In genomic region chr8:105936866-105937475, GRCm38 (mm10) we compare ENCODE assay signal across 8 mouse cellular contexts. TPM values are rescaled to one million over a fixed set of nuclear protein-coding genes. Genes with fewer than 3 reads are reported as not detected.
DNase-seq lines count a peak whose midpoint lies in the region; ATAC-seq and TF ChIP-seq lines count a peak whose summit lies in the region.

No protein-coding gene starts in this region.

- under 1% methylated on average over 30 of the region's 30 CpGs for WGBS in hindbrain, embryonic 14.5 days

- H3K9ac ChIP-seq in hindbrain, embryonic 14.5 days = peak overlapping the region; percentile 92

- peak overlapping the region; percentile 68 for H3K4me3 ChIP-seq in hindbrain, embryonic 14.5 days (replicated peaks; ENCODE audit: low read length)

- POLR2A ChIA-PET in Patski (lab: Charles Lee) = interaction anchor here (0.5 to 1.2 kb wide), 5 partner anchors 9 to 108 kb away, joined by 3 to 4 read pairs (median 3); no protein-coding TSS in a partner anchor

- H3K9me3 ChIP-seq in hindbrain, embryonic 14.5 days (ENCODE audit: control insufficient read depth, low read length) = no peaks in the 10 kb centered on the region

- H3K4me1 ChIP-seq in hindbrain, embryonic 14.5 days (replicated peaks; ENCODE audit: control insufficient read depth, insufficient read depth, low read length) = peaks cover 18% of the 10 kb centered on the region

- H3K4me2 ChIP-seq in hindbrain, embryonic 14.5 days (replicated peaks) = peak overlapping the region; percentile 68

- in situ Hi-C loops in Patski (cut with MboI; ENCODE audit: low pct_unique_long_range_greater_than_20kb) = loop anchor here (5.0 to 10.0 kb wide), 2 partner anchors 105 to 222 kb away; no protein-coding TSS in a partner anchor

- no peaks in the 10 kb centered on the region for H3K27me3 ChIP-seq in Patski
- no peaks in the 10 kb centered on the region for H3K27me3 ChIP-seq in hindbrain, embryonic 14.5 days (ENCODE audit: control insufficient read depth, insufficient read depth, low read length)

- H3K27ac ChIP-seq in hindbrain, embryonic 14.5 days = peak overlapping the region; percentile 96

- DNase-seq in Patski (ENCODE audit: low read depth, low spot score) = peak; percentile 69
- DNase-seq in cerebellum, postnatal 14 days = peak; percentile 92
- DNase-seq in frontal cortex, postnatal 14 days (ENCODE audit: low spot score in 2 of 2) = peak; percentile 78 to 80
- peak; percentile 85 for DNase-seq in hindbrain, embryonic 14.5 days (ENCODE audit: low spot score)
- DNase-seq in layer of hippocampus, postnatal 36 days = peak; percentile 86 to 87
- peak; percentile 96 for DNase-seq in lung, postnatal 36 days
- DNase-seq in retina, postnatal 1 day = peak; percentile 94
- peak; percentile 81 to 85 for DNase-seq in urinary bladder, adult 18-20 months (ENCODE audit: low spot score in 2 of 2)

- peak; percentile 77 for ATAC-seq in Patski
- peak; percentile 92 for ATAC-seq in hindbrain, embryonic 14.5 days (ENCODE audit: low FRiP score)

- TF ChIP-seq CTCF in Patski (IDR thresholded peaks at IDR 0.05) = no peak

- CTCF ChIA-PET in Patski (lab: Charles Lee) = interaction anchor here (1.5 kb wide), 1 partner anchor 22 kb away, joined by 3 read pairs; no protein-coding TSS in a partner anchor

- no peaks in the 10 kb centered on the region for H3K36me3 ChIP-seq in hindbrain, embryonic 14.5 days (replicated peaks; ENCODE audit: control insufficient read depth, insufficient read depth)

RNA-seq across cellular contexts. Expression of gene Psmb10, which starts 1.3 kb away (rescaled TPM):
- polyA plus RNA-seq in Patski (2021) = 61.7 TPM
- 70.1 and 79.8 TPM in 2 replicates for polyA plus RNA-seq in hindbrain, embryonic 14.5 days (2014; fragmentation: Nextera tagmentation; extraction: Ambion mirVana)
- total RNA-seq in layer of hippocampus, postnatal 36 days (2021) = 10 to 100 TPM; 57.0 to 69.0 TPM

RNA-seq across cellular contexts. Expression of gene Ctrl, which starts 3.3 kb away (rescaled TPM):
- 1.3 TPM for polyA plus RNA-seq in Patski (2021)
- polyA plus RNA-seq in hindbrain, embryonic 14.5 days (2014; fragmentation: Nextera tagmentation; extraction: Ambion mirVana) = 2.9 and 3.2 TPM in 2 replicates
- total RNA-seq in layer of hippocampus, postnatal 36 days (2021) = 1 to 10 TPM; 1.6 TPM

RNA-seq across cellular contexts. Expression of gene Lcat, which starts 6.2 kb away (rescaled TPM):
- 1.3 TPM for polyA plus RNA-seq in Patski (2021)
- polyA plus RNA-seq in hindbrain, embryonic 14.5 days (2014; fragmentation: Nextera tagmentation; extraction: Ambion mirVana) = 3.2 and 3.3 TPM in 2 replicates
- 10 to 100 TPM; 41.7 to 45.8 TPM for total RNA-seq in layer of hippocampus, postnatal 36 days (2021)

RNA-seq across cellular contexts. Expression of gene Slc12a4, which starts 28.9 kb away (rescaled TPM):
- 76.0 TPM for polyA plus RNA-seq in Patski (2021)
- polyA plus RNA-seq in hindbrain, embryonic 14.5 days (2014; fragmentation: Nextera tagmentation; extraction: Ambion mirVana) = 9.3 and 9.4 TPM in 2 replicates
- total RNA-seq in layer of hippocampus, postnatal 36 days (2021) = 10 to 100 TPM; 20.5 to 20.7 TPM

RNA-seq across cellular contexts. Expression of gene Pskh1, which starts 36.7 kb away (rescaled TPM):
- polyA plus RNA-seq in Patski (2021) = 36.4 TPM
- polyA plus RNA-seq in hindbrain, embryonic 14.5 days (2014; fragmentation: Nextera tagmentation; extraction: Ambion mirVana) = 8.2 and 11.0 TPM in 2 replicates
- total RNA-seq in layer of hippocampus, postnatal 36 days (2021) = 1 to 10 TPM; 7.7 to 8.3 TPM

Comparison
In these comparisons a context has a peak if more than half of its experiments do, and no peak if none do; other contexts are left out.
1. Peak in every context shown above with its lines: DNase-seq, ATAC-seq, H3K4me3 ChIP-seq and H3K27ac ChIP-seq.